Mouse (Mus musculus): ENCODE measurements at regions not wholly inside any gene's neighbourhood (a gene's known extent, or its start where the extent isn't known, plus 50 kb on each side); places are given as distances from the start of the nearest gene placed in this dataset.

GRCm38 (mm10) chr8:35249747-35250375 is 515.7 kb upstream of the Gm19410 start:
- peak; percentile 33 for DNase-seq

GRCm38 (mm10) chr8:35250641-35251040 is 514.9 kb upstream of the Gm19410 start:
- DNase-seq = no peak

GRCm38 (mm10) chr8:35253946-35254345 is 511.6 kb upstream of the Gm19410 start:
- DNase-seq = no peak

GRCm38 (mm10) chr8:35255327-35255726 is 510.3 kb upstream of the Gm19410 start:
- DNase-seq = no peak

GRCm38 (mm10) chr8:35256958-35257357 is 508.6 kb upstream of the Gm19410 start:
- DNase-seq = peak; percentile 16

- DNase-seq = no peak
Measured at GRCm38 (mm10) chr8:35268221-35268620, 497.4 kb upstream of the Gm19410 start.

- DNase-seq = no peak
Measured at GRCm38 (mm10) chr8:35268986-35269385, 496.6 kb upstream of the Gm19410 start.

- no peak for DNase-seq
Measured at GRCm38 (mm10) chr8:35275972-35276371, 489.6 kb upstream of the Gm19410 start.

- DNase-seq = no peak
Measured at GRCm38 (mm10) chr8:35276460-35276859, 489.1 kb upstream of the Gm19410 start.

GRCm38 (mm10) chr8:35278946-35279345 is 486.6 kb upstream of the Gm19410 start:
- DNase-seq = no peak

GRCm38 (mm10) chr8:35280741-35281140 is 484.8 kb upstream of the Gm19410 start:
- no peak for DNase-seq

GRCm38 (mm10) chr8:35283366-35283765 is 482.2 kb upstream of the Gm19410 start:
- no peak for DNase-seq

GRCm38 (mm10) chr8:35289018-35289417 is 476.6 kb upstream of the Gm19410 start:
- DNase-seq = no peak

- DNase-seq = no peak
Measured at GRCm38 (mm10) chr8:35289967-35290366, 475.6 kb upstream of the Gm19410 start.

GRCm38 (mm10) chr8:35293437-35294126 is 472.0 kb upstream of the Gm19410 start:
- DNase-seq = no peak

GRCm38 (mm10) chr8:35296936-35297335 is 468.7 kb upstream of the Gm19410 start:
- DNase-seq = no peak

- no peak for DNase-seq
Measured at GRCm38 (mm10) chr8:35299088-35299487, 466.5 kb upstream of the Gm19410 start.

GRCm38 (mm10) chr8:35300359-35300758 is 465.2 kb upstream of the Gm19410 start:
- DNase-seq = no peak

- DNase-seq = no peak
Measured at GRCm38 (mm10) chr8:35300881-35301521, 464.6 kb upstream of the Gm19410 start.

GRCm38 (mm10) chr8:35302856-35303255 is 462.7 kb upstream of the Gm19410 start:
- DNase-seq = no peak

GRCm38 (mm10) chr8:35321270-35321865 is 444.2 kb upstream of the Gm19410 start:
- no peak for DNase-seq

GRCm38 (mm10) chr8:35323180-35323975 is 442.2 kb upstream of the Gm19410 start:
- DNase-seq = no peak

Data from kidney, postnatal 10 days (tissue).